Mouse (Mus musculus) liver, postnatal 0 days (tissue): Measurements from ENCODE around the gene Dnaaf5. TPM values are rescaled to one million over a fixed set of nuclear protein-coding genes. Genes with fewer than 3 reads are reported as not detected.
A peak's percentile ranks its signal among the peaks of the same experiment; 100 is the strongest.

Experiments used
- ATAC-seq: fragments of 200-750 bp; cut with Nextera tagmentation; 2 replicates; pipeline ENCODE4 v1.8.0; 2017; ENCODE audit warnings: mild to moderate bottlenecking, moderate library complexity
- DNase-seq: peaks from one replicate; pipeline ENCODE4 v3.0.0-alpha.2; 2016
- H3K27ac ChIP-seq: fragments of 300-500 bp; sonication (generic); 2 replicates; pipeline ENCODE4 v1.5.1; 2014; ENCODE audit warnings: antibody characterized with exemption, moderate library complexity, mild to moderate bottlenecking, low read depth
- H3K27me3 ChIP-seq: fragments of 300-500 bp; sonication (generic); 2 replicates; pipeline ENCODE4 v1.6.1; 2014; ENCODE audit warnings: low read length, control low read depth, mixed read lengths; ENCODE audit not compliant: insufficient read depth
- H3K36me3 ChIP-seq: fragments of 300-500 bp; sonication (generic); replicated peaks from 2 replicates; pipeline ENCODE4 v1.6.1; 2014; ENCODE audit warnings: mild to moderate bottlenecking, control low read depth, low read length, moderate library complexity, mixed read lengths; ENCODE audit not compliant: insufficient read depth
- H3K4me1 ChIP-seq: fragments of 300-500 bp; sonication (generic); 2 replicates; pipeline ENCODE4 v1.6.1; 2014; ENCODE audit warnings: antibody characterized with exemption, mild to moderate bottlenecking, control low read depth; ENCODE audit not compliant: insufficient read depth
- H3K4me2 ChIP-seq: fragments of 300-500 bp; sonication (generic); 2 replicates; pipeline ENCODE4 v1.6.1; 2014; ENCODE audit warnings: low read depth, mild to moderate bottlenecking, low read length, moderate library complexity, mixed read lengths
- H3K4me3 ChIP-seq: fragments of 300-500 bp; sonication (generic); 2 replicates; pipeline ENCODE4 v1.5.1; 2014; ENCODE audit warnings: low read depth, low read length
- H3K9ac ChIP-seq: fragments of 300-500 bp; sonication (generic); replicated peaks from 2 replicates; pipeline ENCODE4 v1.6.1; 2014; ENCODE audit warnings: mild to moderate bottlenecking, moderate library complexity
- H3K9me3 ChIP-seq: fragments of 300-500 bp; sonication (generic); 2 replicates; pipeline ENCODE4 v1.6.1; 2016; ENCODE audit warnings: mild to moderate bottlenecking, control low read depth, low read length, mixed read lengths
- CTCF ChIP-seq: sonication (generic); IDR thresholded peaks from 2 replicates; pipeline ENCODE4 v1.5.1; 2016; ENCODE audit warnings: antibody characterized with exemption, low read depth
- EP300 ChIP-seq: IDR thresholded peaks from 2 replicates; pipeline ENCODE4 v1.6.1; 2016; ENCODE audit warnings: antibody characterized with exemption, low read depth, mild to moderate bottlenecking
- WGBS: fragments of 180-500 bp; shearing (Covaris S2); extraction: QIAGEN DNeasy Blood & Tissue Kit; methylation state at CpG from one replicate; pipeline ENCODE4 v1.1.7; 2014; ENCODE audit not compliant: insufficient replicate concordance; 5-methylcytosine and 5-hydroxymethylcytosine counted together
- polyA plus RNA-seq: library from polyadenylated mRNA; unstranded; fragments of >200 nt; fragmentation: Nextera tagmentation; extraction: Ambion mirVana; gene quantifications from 2 replicates; pipeline ENCODE4 v1.2.1, GENCODE M21; 2015

Dnaaf5 gene
- polyA plus RNA-seq, 1 experiment from 2014 or later: 1.4 TPM

- peaks cover 22% of the 10 kb centered on the region for H3K36me3 ChIP-seq
- no peak overlapping the region for H3K27ac ChIP-seq
- WGBS: 83% methylated on average over 9 of the region's 9 CpGs
- no peaks in the 10 kb centered on the region for H3K4me1 ChIP-seq
- DNase-seq: no peak
- no peaks in the 10 kb centered on the region for H3K9me3 ChIP-seq
- TF ChIP-seq CTCF (no peak), EP300 (no peak)
- H3K4me2 ChIP-seq: no peak overlapping the region
- no peak overlapping the region for H3K9ac ChIP-seq
- no peak for ATAC-seq
- no peak overlapping the region for H3K4me3 ChIP-seq
- H3K27me3 ChIP-seq: no peaks in the 10 kb centered on the region
These were observed 33.6 kb downstream of the Dnaaf5 start for GRCm38 (mm10) chr5:139183601-139184000.

DNA sequence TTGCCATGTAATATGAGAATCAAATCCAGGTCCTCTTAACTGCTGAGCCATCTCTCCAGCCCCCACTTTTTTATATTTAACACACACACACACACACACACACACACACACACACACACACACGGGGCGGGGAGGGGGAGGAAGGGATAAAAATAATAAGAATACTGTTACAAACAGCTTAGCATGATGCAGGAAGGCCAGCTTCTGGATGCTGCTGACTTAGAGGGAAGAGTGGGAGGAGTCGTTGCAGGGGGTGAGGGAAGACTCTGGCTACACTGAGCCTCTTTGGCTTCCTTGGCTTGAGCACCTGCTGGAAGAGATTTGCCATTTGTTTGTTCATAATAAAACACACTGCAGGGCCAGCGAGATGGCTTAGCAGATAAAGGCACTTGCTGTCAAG, 34.9 kb downstream of the Dnaaf5 start:
- TF ChIP-seq EP300 (no peak), CTCF (no peak)
- Histone ChIP-seq H3K27me3 (no peaks in the 10 kb centered on the region), H3K4me1 (no peaks in the 10 kb centered on the region), H3K4me2 (no peak overlapping the region), H3K9ac (no peak overlapping the region), H3K9me3 (no peaks in the 10 kb centered on the region), H3K4me3 (no peak overlapping the region), H3K27ac (no peak overlapping the region), H3K36me3 (peaks cover 20% of the 10 kb centered on the region)
- DNase-seq (no peak), ATAC-seq (no peak)
- WGBS: 83% methylated on average over 3 of the region's 4 CpGs

- no peaks in the 10 kb centered on the region for H3K27me3 ChIP-seq
- H3K4me1 ChIP-seq: no peaks in the 10 kb centered on the region
- DNase-seq (no peak), ATAC-seq (no peak)
- no peak overlapping the region for H3K9ac ChIP-seq
- peaks cover 8% of the 10 kb centered on the region; the same call in 1 of the 2 replicates for H3K36me3 ChIP-seq
- 91% methylated on average over 5 of the region's 5 CpGs for WGBS
- no peaks in the 10 kb centered on the region for H3K9me3 ChIP-seq
- H3K4me3 ChIP-seq: no peak overlapping the region
- no peak overlapping the region for H3K27ac ChIP-seq
- H3K4me2 ChIP-seq: no peak overlapping the region
- TF ChIP-seq EP300 (no peak), CTCF (no peak)
These were observed 39.7 kb downstream of the Dnaaf5 start for GRCm38 (mm10) chr5:139189726-139190125.

DNA sequence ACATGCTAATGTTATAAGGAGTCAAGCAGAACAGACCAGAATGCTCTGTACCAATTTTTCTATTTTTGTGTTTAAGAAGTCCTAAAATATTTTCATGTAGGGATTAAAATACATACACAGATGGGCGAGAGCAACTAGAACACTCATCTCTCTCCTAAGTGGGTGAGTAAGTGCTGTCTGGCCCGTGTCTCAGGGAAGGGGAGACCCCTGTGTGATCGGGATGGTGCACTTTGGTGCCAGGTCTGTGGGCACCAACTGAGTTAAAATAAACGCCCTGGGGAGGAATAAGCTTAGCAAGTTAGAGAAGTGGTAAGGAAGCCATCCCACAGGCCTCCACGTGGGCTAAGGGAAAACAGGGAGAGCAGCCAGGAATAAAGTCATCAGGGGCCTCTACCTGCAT, 40.9 kb downstream of the Dnaaf5 start:
- Histone ChIP-seq H3K27ac (no peak overlapping the region), H3K4me1 (peaks cover 4% of the 10 kb centered on the region; the same call in 1 of the 2 replicates), H3K9ac (no peak overlapping the region), H3K36me3 (peaks cover 3% of the 10 kb centered on the region; the same call in 1 of the 2 replicates), H3K4me3 (no peak overlapping the region), H3K4me2 (no peak overlapping the region), H3K27me3 (no peaks in the 10 kb centered on the region), H3K9me3 (no peaks in the 10 kb centered on the region)
- no peak for DNase-seq
- TF ChIP-seq EP300 (no peak), CTCF (no peak)
- WGBS: 75% methylated on average over 5 of the region's 5 CpGs
- no peak for ATAC-seq

- TF ChIP-seq EP300: no peak
- no peak for TF ChIP-seq CTCF
- no peak overlapping the region for H3K9ac ChIP-seq
- H3K27ac ChIP-seq: peak overlapping the region; percentile 85; the same call in 1 of the 2 replicates
- no peaks in the 10 kb centered on the region for H3K9me3 ChIP-seq
- H3K4me2 ChIP-seq: no peak overlapping the region
- no peaks in the 10 kb centered on the region for H3K36me3 ChIP-seq
- ATAC-seq (no peak), DNase-seq (no peak)
- WGBS: 73% methylated on average over 3 of the region's 3 CpGs
- H3K4me1 ChIP-seq: peaks cover 51% of the 10 kb centered on the region
- no peak overlapping the region for H3K4me3 ChIP-seq
- no peaks in the 10 kb centered on the region for H3K27me3 ChIP-seq
These were observed 48.8 kb downstream of the Dnaaf5 start for GRCm38 (mm10) chr5:139198779-139199178.

DNA sequence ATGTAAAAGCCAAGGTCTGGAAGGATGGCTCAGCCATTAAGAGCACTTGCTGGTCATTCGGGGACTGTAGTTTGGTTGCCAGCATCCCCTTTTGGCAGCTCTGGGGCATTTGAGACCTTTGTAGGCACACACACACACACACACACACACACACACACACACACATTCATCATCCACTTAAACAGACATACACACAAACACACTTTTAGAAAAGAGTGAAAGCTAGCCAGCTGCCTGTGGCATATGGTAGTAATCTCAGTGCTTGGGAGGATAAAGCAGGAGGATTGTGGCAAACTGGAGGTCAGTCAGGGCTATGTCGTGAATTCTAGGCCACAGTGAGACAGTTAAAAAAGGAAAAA, 49.6 kb downstream of the Dnaaf5 start:
- ATAC-seq (no peak), DNase-seq (no peak)
- peak overlapping the region; percentile 98 for H3K4me2 ChIP-seq
- no peaks in the 10 kb centered on the region for H3K36me3 ChIP-seq
- peak overlapping the region; percentile 76 for H3K4me3 ChIP-seq
- TF ChIP-seq CTCF: no peak
- TF ChIP-seq EP300: no peak
- H3K27me3 ChIP-seq: no peaks in the 10 kb centered on the region
- no peaks in the 10 kb centered on the region for H3K9me3 ChIP-seq
- 29% methylated on average over 2 of the region's 2 CpGs for WGBS
- H3K4me1 ChIP-seq: peaks cover 60% of the 10 kb centered on the region
- peak overlapping the region; percentile 89 for H3K9ac ChIP-seq
- H3K27ac ChIP-seq: peak overlapping the region; percentile 85
